Mouse (Mus musculus): ENCODE measurements around the gene Arrdc1.
A peak's percentile ranks its signal among the peaks of the same experiment; 100 is the strongest.

The Arrdc1 gene

GRCm38 (mm10) chr2:24923561-24923960, 11.5 kb downstream of the Arrdc1 start:
- no peak for DNase-seq (ENCODE audit: low spot score)

GRCm38 (mm10) chr2:24919839-24920175, 15.2 kb downstream of the Arrdc1 start:
- DNase-seq (ENCODE audit: low spot score) = no peak

- peak; percentile 95 for DNase-seq (ENCODE audit: low spot score)
Measured at GRCm38 (mm10) chr2:24918930-24919838, 15.9 kb downstream of the Arrdc1 start, which contains the start of gene Ehmt1. Gene Ehmt1 (minus strand): TSS chr2:24919614.

GRCm38 (mm10) chr2:24914762-24915161, 20.3 kb downstream of the Arrdc1 start:
- no peak for DNase-seq (ENCODE audit: low spot score)

- DNase-seq (ENCODE audit: low spot score) = no peak
Measured at GRCm38 (mm10) chr2:24912589-24912988, 22.5 kb downstream of the Arrdc1 start.

GRCm38 (mm10) chr2:24912189-24912588, 22.9 kb downstream of the Arrdc1 start:
- no peak for DNase-seq (ENCODE audit: low spot score)

GRCm38 (mm10) chr2:24910481-24910880, 24.6 kb downstream of the Arrdc1 start:
- no peak for DNase-seq (ENCODE audit: low spot score)

- no peak for DNase-seq (ENCODE audit: low spot score)
Measured at GRCm38 (mm10) chr2:24905653-24906155, 29.3 kb downstream of the Arrdc1 start.

- DNase-seq (ENCODE audit: low spot score) = no peak
Measured at GRCm38 (mm10) chr2:24904823-24905652, 30.0 kb downstream of the Arrdc1 start.

- DNase-seq (ENCODE audit: low spot score) = no peak
Measured at GRCm38 (mm10) chr2:24902999-24903398, 32.1 kb downstream of the Arrdc1 start.

- DNase-seq (ENCODE audit: low spot score) = no peak
Measured at GRCm38 (mm10) chr2:24901055-24901454, 34.0 kb downstream of the Arrdc1 start.

- no peak for DNase-seq (ENCODE audit: low spot score)
Measured at GRCm38 (mm10) chr2:24899292-24899691, 35.8 kb downstream of the Arrdc1 start.

- DNase-seq (ENCODE audit: low spot score) = no peak
Measured at GRCm38 (mm10) chr2:24896761-24897160, 38.3 kb downstream of the Arrdc1 start.

- no peak for DNase-seq (ENCODE audit: low spot score)
Measured at GRCm38 (mm10) chr2:24894211-24894610, 40.8 kb downstream of the Arrdc1 start.

- DNase-seq (ENCODE audit: low spot score) = no peak
Measured at GRCm38 (mm10) chr2:24892318-24892717, 42.7 kb downstream of the Arrdc1 start.

- DNase-seq (ENCODE audit: low spot score) = no peak
Measured at GRCm38 (mm10) chr2:24890541-24891447, 44.3 kb downstream of the Arrdc1 start.

GRCm38 (mm10) chr2:24888895-24889294, 46.2 kb downstream of the Arrdc1 start:
- DNase-seq (ENCODE audit: low spot score) = no peak

GRCm38 (mm10) chr2:24880686-24881085, 54.4 kb downstream of the Arrdc1 start:
- DNase-seq (ENCODE audit: low spot score) = no peak

Measured in T-cell, adult 2 months (primary cell).